Mouse (Mus musculus): Measurements from ENCODE around the gene Tmed8. TPM values are rescaled to one million over a fixed set of nuclear protein-coding genes. Genes with fewer than 3 reads are reported as not detected.

Tmed8 gene
- polyA plus RNA-seq, 1 experiment, result 5.9 TPM

- H3K4me1 ChIP-seq (ENCODE audit: control insufficient read depth, insufficient read depth, low read length), result no peaks in the 10 kb centered on the region
- WGBS, result under 1% methylated on average over 27 of the region's 27 CpGs
- H3K4me3 ChIP-seq (replicated peaks; ENCODE audit: extremely low read depth, low read depth, low read length), result peak within 1 kb of the TSS; percentile 98
- peak; percentile 88 for DNase-seq
- no peak for TF ChIP-seq CTCF (IDR thresholded peaks at IDR 0.05; ENCODE audit: insufficient read depth, low read length)
- TF ChIP-seq POLR2A (IDR thresholded peaks at IDR 0.05; ENCODE audit: borderline replicate concordance, extremely low read depth, low read depth, low read length), result peak; percentile 43; the same call in 1 of the 2 replicates
Observed at GRCm38 (mm10) chr12:87146966-87147365, 53.3 kb downstream of the Tmed8 start, which contains the start of gene Gstz1. Gene Gstz1, plus strand, starts transcription at chr12:87147165.

- 69% methylated on average over 2 of the region's 2 CpGs for WGBS
- no peak overlapping the region for H3K4me3 ChIP-seq (replicated peaks; ENCODE audit: extremely low read depth, low read depth, low read length)
- TF ChIP-seq CTCF (IDR thresholded peaks at IDR 0.05; ENCODE audit: insufficient read depth, low read length) (no peak), POLR2A (IDR thresholded peaks at IDR 0.05; ENCODE audit: borderline replicate concordance, extremely low read depth, low read depth, low read length) (no peak)
- no peak for DNase-seq
- no peaks in the 10 kb centered on the region for H3K4me1 ChIP-seq (ENCODE audit: control insufficient read depth, insufficient read depth, low read length)
Observed at GRCm38 (mm10) chr12:87142156-87142555, 58.1 kb downstream of the Tmed8 start.

- no peak for DNase-seq
- 84% methylated on average over 2 of the region's 2 CpGs for WGBS
- H3K4me3 ChIP-seq (replicated peaks; ENCODE audit: extremely low read depth, low read depth, low read length), result no peak overlapping the region
- TF ChIP-seq POLR2A (IDR thresholded peaks at IDR 0.05; ENCODE audit: borderline replicate concordance, extremely low read depth, low read depth, low read length) (no peak), CTCF (IDR thresholded peaks at IDR 0.05; ENCODE audit: insufficient read depth, low read length) (no peak)
- H3K4me1 ChIP-seq (ENCODE audit: control insufficient read depth, insufficient read depth, low read length), result no peaks in the 10 kb centered on the region
Observed at GRCm38 (mm10) chr12:87138768-87139167, 61.5 kb downstream of the Tmed8 start.

GRCm38 (mm10) chr12:87138342-87138701 lies 61.9 kb downstream of the Tmed8 start:
- H3K4me1 ChIP-seq (ENCODE audit: control insufficient read depth, insufficient read depth, low read length), result no peaks in the 10 kb centered on the region
- WGBS, result 86% methylated on average over 2 of the region's 2 CpGs
- no peak for DNase-seq
- H3K4me3 ChIP-seq (replicated peaks; ENCODE audit: extremely low read depth, low read depth, low read length), result no peak overlapping the region
- TF ChIP-seq CTCF (IDR thresholded peaks at IDR 0.05; ENCODE audit: insufficient read depth, low read length) (no peak), POLR2A (IDR thresholded peaks at IDR 0.05; ENCODE audit: borderline replicate concordance, extremely low read depth, low read depth, low read length) (no peak)

- no peaks in the 10 kb centered on the region for H3K4me1 ChIP-seq (ENCODE audit: control insufficient read depth, insufficient read depth, low read length)
- WGBS, result 87% methylated on average over 15 of the region's 15 CpGs
- H3K4me3 ChIP-seq (replicated peaks; ENCODE audit: extremely low read depth, low read depth, low read length), result no peak overlapping the region
- no peak for TF ChIP-seq CTCF (IDR thresholded peaks at IDR 0.05; ENCODE audit: insufficient read depth, low read length)
- no peak for TF ChIP-seq POLR2A (IDR thresholded peaks at IDR 0.05; ENCODE audit: borderline replicate concordance, extremely low read depth, low read depth, low read length)
- no peak for DNase-seq
Observed at GRCm38 (mm10) chr12:87137439-87138341, 62.6 kb downstream of the Tmed8 start.

- Histone ChIP-seq H3K4me3 (replicated peaks; ENCODE audit: extremely low read depth, low read depth, low read length) (no peak overlapping the region), H3K4me1 (ENCODE audit: control insufficient read depth, insufficient read depth, low read length) (no peaks in the 10 kb centered on the region; the same call in 1 of the 2 replicates)
- no peak for TF ChIP-seq POLR2A (IDR thresholded peaks at IDR 0.05; ENCODE audit: borderline replicate concordance, extremely low read depth, low read depth, low read length)
- DNase-seq, result no peak
- 92% methylated on average over 9 of the region's 9 CpGs for WGBS
Observed at GRCm38 (mm10) chr12:87132784-87133183, 67.5 kb downstream of the Tmed8 start.

GRCm38 (mm10) chr12:87132210-87132609 lies 68.0 kb downstream of the Tmed8 start:
- DNase-seq, result no peak
- no peaks in the 10 kb centered on the region; the same call in 1 of the 2 replicates for H3K4me1 ChIP-seq (ENCODE audit: control insufficient read depth, insufficient read depth, low read length)
- 60% methylated on average over 6 of the region's 6 CpGs for WGBS
- no peak overlapping the region for H3K4me3 ChIP-seq (replicated peaks; ENCODE audit: extremely low read depth, low read depth, low read length)
- TF ChIP-seq POLR2A (IDR thresholded peaks at IDR 0.05; ENCODE audit: borderline replicate concordance, extremely low read depth, low read depth, low read length) (no peak), CTCF (IDR thresholded peaks at IDR 0.05; ENCODE audit: insufficient read depth, low read length) (no peak)

GRCm38 (mm10) chr12:87131619-87132018 lies 68.6 kb downstream of the Tmed8 start:
- peak; percentile 23 for DNase-seq
- Histone ChIP-seq H3K4me3 (replicated peaks; ENCODE audit: extremely low read depth, low read depth, low read length) (no peak overlapping the region), H3K4me1 (ENCODE audit: control insufficient read depth, insufficient read depth, low read length) (no peaks in the 10 kb centered on the region; the same call in 1 of the 2 replicates)
- TF ChIP-seq CTCF (IDR thresholded peaks at IDR 0.05; ENCODE audit: insufficient read depth, low read length) (peak; percentile 69), POLR2A (IDR thresholded peaks at IDR 0.05; ENCODE audit: borderline replicate concordance, extremely low read depth, low read depth, low read length) (no peak)
- 59% methylated on average over 3 of the region's 3 CpGs for WGBS

GRCm38 (mm10) chr12:87131181-87131580 lies 69.1 kb downstream of the Tmed8 start:
- 62% methylated on average over 2 of the region's 2 CpGs for WGBS
- Histone ChIP-seq H3K4me1 (ENCODE audit: control insufficient read depth, insufficient read depth, low read length) (no peaks in the 10 kb centered on the region; the same call in 1 of the 2 replicates), H3K4me3 (replicated peaks; ENCODE audit: extremely low read depth, low read depth, low read length) (no peak overlapping the region)
- DNase-seq, result no peak
- TF ChIP-seq POLR2A (IDR thresholded peaks at IDR 0.05; ENCODE audit: borderline replicate concordance, extremely low read depth, low read depth, low read length) (no peak), CTCF (IDR thresholded peaks at IDR 0.05; ENCODE audit: insufficient read depth, low read length) (no peak)

GRCm38 (mm10) chr12:87130224-87130623 lies 70.0 kb downstream of the Tmed8 start:
- TF ChIP-seq POLR2A (IDR thresholded peaks at IDR 0.05; ENCODE audit: borderline replicate concordance, extremely low read depth, low read depth, low read length) (no peak), CTCF (IDR thresholded peaks at IDR 0.05; ENCODE audit: insufficient read depth, low read length) (no peak)
- Histone ChIP-seq H3K4me3 (replicated peaks; ENCODE audit: extremely low read depth, low read depth, low read length) (no peak overlapping the region), H3K4me1 (ENCODE audit: control insufficient read depth, insufficient read depth, low read length) (no peaks in the 10 kb centered on the region; the same call in 1 of the 2 replicates)
- no peak for DNase-seq
- WGBS, result 95% methylated on average over 4 of the region's 4 CpGs

All from lung, adult 2 months (tissue).